Mouse (Mus musculus): ENCODE measurements around the gene Umod. TPM values are rescaled to one million over a fixed set of nuclear protein-coding genes. Genes with fewer than 3 reads are reported as not detected.

Gene Umod
- polyA plus RNA-seq, 1 experiment from 2014 or later: not detected

DNA sequence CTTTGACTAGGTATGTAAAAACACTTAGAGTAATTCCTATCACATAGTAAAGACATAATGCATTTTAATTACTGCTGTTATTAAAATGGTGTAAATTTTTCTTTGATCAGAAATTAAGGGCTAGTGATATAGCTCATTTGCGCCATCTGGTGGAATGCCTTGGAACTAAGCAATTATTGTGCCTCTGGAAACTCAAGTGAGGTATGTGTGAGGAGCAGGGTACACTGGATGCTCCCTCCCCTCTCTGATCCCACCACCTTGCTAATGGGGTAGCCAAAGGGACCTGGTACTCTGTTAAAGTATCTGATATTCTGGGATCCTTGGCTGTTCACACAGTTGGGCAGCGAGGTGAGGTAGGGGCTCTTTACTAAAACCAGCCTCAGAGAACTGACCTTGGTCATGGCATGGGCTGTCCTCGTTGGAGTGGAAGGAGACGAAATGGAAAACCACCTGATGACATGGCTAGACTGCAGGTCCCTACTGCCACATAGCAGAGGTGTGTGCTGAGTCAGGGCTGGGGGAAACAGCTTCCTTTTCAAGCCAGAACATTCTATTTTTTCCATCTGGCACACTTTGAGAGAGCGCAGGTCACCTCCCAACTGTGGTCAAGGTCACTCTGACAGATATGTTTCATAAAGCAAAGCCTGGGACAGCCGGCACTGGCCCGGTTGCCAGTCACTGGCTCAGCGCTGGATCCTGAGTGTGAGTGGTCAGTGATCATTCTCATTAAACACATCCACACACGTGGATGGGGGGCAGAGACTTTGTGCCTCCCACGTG lies 36.6 kb upstream of the Umod start:
- Histone ChIP-seq H3K36me3 (replicated peaks) (no peaks in the 10 kb centered on the region), H3K4me3 (replicated peaks) (no peak overlapping the region), H3K4me2 (no peak overlapping the region), H3K27ac (replicated peaks) (no peak overlapping the region), H3K27me3 (no peaks in the 10 kb centered on the region), H3K9me3 (replicated peaks) (no peaks in the 10 kb centered on the region), H3K9ac (no peak overlapping the region), H3K4me1 (replicated peaks) (no peaks in the 10 kb centered on the region)
- no peak for ATAC-seq (ENCODE audit: insufficient read depth)
- WGBS (ENCODE audit: insufficient replicate concordance): 48% methylated on average over 10 of the region's 10 CpGs

DNA sequence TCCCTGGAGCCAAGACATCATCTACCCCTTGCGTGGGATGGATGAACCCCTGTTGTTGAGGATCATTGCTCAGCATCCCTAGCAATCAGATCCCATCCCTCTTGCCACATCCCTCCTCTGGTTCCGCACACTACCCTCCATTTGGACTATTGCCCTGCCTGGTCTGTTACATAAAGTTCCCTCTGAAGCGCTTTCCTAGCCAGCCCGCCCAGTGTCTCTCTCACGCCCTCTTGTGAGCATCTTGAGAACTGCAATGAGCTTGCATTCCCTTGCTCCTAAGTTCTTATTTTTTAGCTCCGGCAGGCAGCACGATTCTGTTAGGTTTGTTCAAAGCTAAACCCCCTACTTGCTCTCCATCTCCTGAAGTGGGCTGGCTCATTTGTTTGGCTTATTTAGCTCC lies 34.0 kb upstream of the Umod start:
- Histone ChIP-seq H3K9ac (no peak overlapping the region), H3K27ac (replicated peaks) (no peak overlapping the region), H3K36me3 (replicated peaks) (no peaks in the 10 kb centered on the region), H3K4me3 (replicated peaks) (no peak overlapping the region), H3K4me2 (no peak overlapping the region), H3K4me1 (replicated peaks) (no peaks in the 10 kb centered on the region), H3K9me3 (replicated peaks) (no peaks in the 10 kb centered on the region), H3K27me3 (no peaks in the 10 kb centered on the region)
- no peak for ATAC-seq (ENCODE audit: insufficient read depth)
- 26% methylated on average over 7 of the region's 7 CpGs for WGBS (ENCODE audit: insufficient replicate concordance)

DNA sequence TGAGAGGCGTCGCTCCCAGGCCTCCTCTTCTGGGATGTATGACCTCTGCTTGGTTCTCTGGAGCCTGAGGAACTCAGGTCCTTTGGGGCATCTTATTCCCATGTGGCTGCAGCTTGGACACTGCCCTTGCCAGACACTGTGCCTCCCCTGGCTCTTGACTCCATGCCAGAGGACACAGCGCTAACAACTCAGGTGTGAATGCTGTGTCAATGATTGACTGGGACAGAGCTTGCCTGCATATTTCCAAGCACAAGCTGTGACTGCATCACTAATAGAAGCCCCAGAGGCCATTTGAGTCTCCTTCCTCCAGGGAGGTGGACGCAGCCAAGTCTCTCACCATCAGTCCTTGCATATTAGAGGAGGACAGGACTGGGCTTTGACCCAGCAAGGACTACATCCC lies 32.1 kb upstream of the Umod start:
- Histone ChIP-seq H3K4me1 (replicated peaks) (no peaks in the 10 kb centered on the region), H3K4me3 (replicated peaks) (no peak overlapping the region), H3K4me2 (no peak overlapping the region), H3K9me3 (replicated peaks) (no peaks in the 10 kb centered on the region), H3K27ac (replicated peaks) (no peak overlapping the region), H3K27me3 (no peaks in the 10 kb centered on the region), H3K9ac (no peak overlapping the region), H3K36me3 (replicated peaks) (no peaks in the 10 kb centered on the region)
- ATAC-seq (ENCODE audit: insufficient read depth): no peak
- 69% methylated on average over 4 of the region's 4 CpGs for WGBS (ENCODE audit: insufficient replicate concordance)

DNA sequence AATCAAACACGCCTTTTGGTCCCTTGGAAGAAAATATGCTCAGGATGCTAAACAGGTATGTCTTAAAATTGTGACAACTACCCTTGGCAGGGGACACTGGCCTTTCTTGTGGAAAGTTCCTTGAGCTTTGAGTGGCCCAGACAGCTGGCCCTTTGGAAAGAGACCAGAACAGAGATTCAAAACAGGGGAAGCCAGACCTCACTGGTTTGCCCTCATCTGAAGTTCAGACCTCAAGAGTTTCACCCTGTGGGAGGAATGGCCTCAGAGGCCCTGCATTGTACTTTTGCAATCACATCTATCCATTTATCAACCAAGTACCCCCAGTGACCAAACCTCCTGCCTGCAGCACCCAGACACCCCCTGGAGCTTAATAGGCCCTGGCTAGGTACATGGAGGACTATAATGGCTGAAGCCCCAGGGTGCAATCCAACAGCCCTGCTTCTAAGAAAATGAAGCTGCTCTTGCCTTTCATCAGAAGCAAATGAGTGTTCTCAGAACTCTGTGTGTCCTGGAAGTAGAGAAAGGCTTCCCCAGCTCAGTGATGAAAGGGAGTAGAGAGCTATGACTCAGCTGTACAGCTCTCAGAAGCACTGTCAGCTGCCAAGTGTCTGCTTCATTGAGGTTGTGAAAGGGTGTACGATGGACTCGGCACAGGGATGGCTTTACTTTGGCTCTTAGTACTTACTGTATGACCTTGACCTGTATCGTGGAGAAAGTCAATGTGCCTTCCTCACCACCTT lies 11.1 kb upstream of the Umod start:
- Histone ChIP-seq H3K4me1 (replicated peaks) (no peaks in the 10 kb centered on the region), H3K4me3 (replicated peaks) (no peak overlapping the region), H3K36me3 (replicated peaks) (no peaks in the 10 kb centered on the region), H3K9me3 (replicated peaks) (no peaks in the 10 kb centered on the region), H3K4me2 (no peak overlapping the region), H3K9ac (no peak overlapping the region), H3K27ac (replicated peaks) (no peak overlapping the region), H3K27me3 (no peaks in the 10 kb centered on the region)
- no peak for ATAC-seq (ENCODE audit: insufficient read depth)
- WGBS (ENCODE audit: insufficient replicate concordance): 60% methylated on average over 4 of the region's 4 CpGs

DNA sequence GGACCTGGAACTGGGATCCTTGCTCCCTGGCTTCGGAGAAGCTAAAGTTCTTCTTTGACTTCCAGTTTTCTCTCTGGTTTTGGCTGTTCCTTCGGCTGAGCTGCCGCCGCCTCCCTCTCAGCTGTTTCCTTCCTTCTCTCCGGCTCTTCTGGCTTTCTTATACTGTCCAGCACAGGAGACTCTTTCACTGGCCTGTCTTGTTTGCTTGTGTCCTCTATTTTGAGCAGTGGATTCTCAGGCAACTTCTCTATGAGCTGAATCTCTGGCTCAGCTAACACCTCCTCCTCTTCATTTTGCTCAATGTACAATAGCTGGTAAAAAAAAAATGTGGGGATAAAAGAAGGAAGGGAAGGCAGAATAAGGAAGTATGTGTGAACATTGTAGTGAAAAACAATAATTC lies 7.6 kb upstream of the Umod start:
- Histone ChIP-seq H3K4me2 (no peak overlapping the region), H3K4me3 (replicated peaks) (no peak overlapping the region), H3K27me3 (no peaks in the 10 kb centered on the region), H3K4me1 (replicated peaks) (no peaks in the 10 kb centered on the region), H3K9ac (no peak overlapping the region), H3K36me3 (replicated peaks) (no peaks in the 10 kb centered on the region), H3K27ac (replicated peaks) (no peak overlapping the region), H3K9me3 (replicated peaks) (no peaks in the 10 kb centered on the region)
- no peak for ATAC-seq (ENCODE audit: insufficient read depth)
- WGBS (ENCODE audit: insufficient replicate concordance): 37% methylated on average over 5 of the region's 5 CpGs

DNA sequence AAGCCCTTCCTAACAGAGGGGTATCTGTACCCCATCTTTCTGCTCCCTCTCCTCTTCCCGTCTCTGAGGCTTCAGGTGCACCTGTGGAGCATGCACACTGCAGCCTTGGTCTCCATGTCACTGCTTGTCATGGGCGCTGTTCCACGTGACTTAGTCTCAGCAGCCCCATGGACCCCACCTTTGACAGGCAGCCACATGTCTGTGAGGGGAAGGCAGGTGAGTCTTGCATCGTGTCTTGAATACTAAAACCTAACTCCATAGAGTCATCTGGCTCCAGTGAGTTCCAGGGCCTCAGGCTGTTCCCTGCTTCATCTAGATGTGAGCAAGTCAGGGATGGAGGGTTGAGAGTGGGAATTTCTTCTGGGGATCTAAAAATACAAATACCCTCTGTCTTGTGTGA lies 5.1 kb upstream of the Umod start:
- Histone ChIP-seq H3K4me1 (replicated peaks) (no peaks in the 10 kb centered on the region), H3K36me3 (replicated peaks) (no peaks in the 10 kb centered on the region), H3K27me3 (no peaks in the 10 kb centered on the region), H3K27ac (replicated peaks) (no peak overlapping the region), H3K9me3 (replicated peaks) (no peaks in the 10 kb centered on the region), H3K4me3 (replicated peaks) (no peak overlapping the region), H3K4me2 (no peak overlapping the region), H3K9ac (no peak overlapping the region)
- WGBS (ENCODE audit: insufficient replicate concordance): 58% methylated on average over 4 of the region's 4 CpGs
- ATAC-seq (ENCODE audit: insufficient read depth): no peak

DNA sequence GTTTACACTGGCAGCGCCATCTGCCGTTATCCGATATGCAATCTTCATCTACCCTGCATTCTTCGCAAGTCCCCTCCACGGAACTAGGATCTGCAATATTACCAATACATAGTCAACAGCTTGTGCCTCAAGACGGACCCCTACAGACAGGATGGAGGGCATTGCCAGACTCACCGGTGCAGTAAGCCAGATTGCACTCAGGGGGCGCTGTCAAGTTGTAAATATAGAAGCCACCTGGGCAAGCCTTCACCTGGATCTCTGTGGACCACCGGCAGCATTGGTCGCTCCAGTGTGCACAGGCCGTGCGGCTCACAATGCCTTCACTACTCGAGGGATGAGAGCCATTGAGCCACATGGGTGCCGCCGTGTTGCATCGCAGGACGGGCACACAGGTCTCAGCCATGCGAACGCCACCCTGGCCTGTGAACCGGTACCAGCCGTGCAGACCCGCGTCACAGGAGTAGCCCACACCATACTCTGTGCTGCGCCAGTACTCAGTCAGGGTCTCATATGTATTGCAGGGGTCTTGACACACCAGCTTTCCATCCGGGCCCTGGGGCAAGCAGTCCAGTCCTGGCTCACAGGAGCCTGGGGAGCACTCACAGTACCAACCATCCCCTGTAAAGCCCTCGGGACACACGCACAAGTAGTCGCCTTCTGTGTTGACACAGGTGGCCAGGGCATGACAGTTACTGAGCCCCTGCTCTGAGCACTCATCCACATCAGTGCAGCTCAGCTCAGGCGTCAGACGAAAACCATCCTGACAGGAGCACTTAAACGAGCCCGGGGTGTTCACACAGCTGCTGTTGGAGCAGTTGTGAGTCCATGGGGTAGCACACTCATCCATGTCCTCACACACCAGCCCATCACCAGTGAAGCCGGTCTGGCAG lies 2.3 kb downstream of the Umod start:
- 64% methylated on average over 33 of the region's 33 CpGs for WGBS (ENCODE audit: insufficient replicate concordance)
- no peak for ATAC-seq (ENCODE audit: insufficient read depth)

DNA sequence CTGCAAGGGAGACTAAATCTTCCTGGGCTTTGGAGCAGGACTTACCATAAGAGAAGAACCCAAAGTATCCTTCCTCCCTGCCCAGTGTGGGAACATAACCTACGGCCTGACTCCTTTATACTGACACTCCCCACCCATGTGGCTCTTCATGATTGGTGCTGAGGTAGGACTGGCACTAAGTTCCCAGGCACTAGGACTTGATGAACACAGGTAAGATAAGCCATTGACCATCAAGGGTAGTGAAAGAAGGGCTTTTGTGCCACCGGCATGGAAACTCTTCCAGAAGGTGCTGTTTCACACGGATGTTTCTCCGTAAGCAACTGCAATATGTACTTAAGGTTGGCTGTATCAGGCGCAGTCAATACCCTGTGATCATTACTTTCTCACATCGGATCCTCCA lies 19.9 kb downstream of the Umod start, which contains the start of gene Gp2:
Gene Gp2, minus strand, starts transcription at position 101 of the 400 bp plus-strand sequence.
- no peak within 1 kb of the TSS for H3K9ac ChIP-seq
- no peak for ATAC-seq (ENCODE audit: insufficient read depth)
- WGBS (ENCODE audit: insufficient replicate concordance): 64% methylated on average over 6 of the region's 6 CpGs

More for the DNA sequence above, 2.3 kb downstream of the Umod start:
- H3K36me3 ChIP-seq (replicated peaks): no peaks in the 10 kb centered on the region
- no peaks in the 10 kb centered on the region for H3K9me3 ChIP-seq (replicated peaks)
- no peak overlapping the region for H3K4me2 ChIP-seq
- no peak overlapping the region for H3K27ac ChIP-seq (replicated peaks)
- H3K4me1 ChIP-seq (replicated peaks): no peaks in the 10 kb centered on the region
- no peaks in the 10 kb centered on the region for H3K27me3 ChIP-seq
- no peak overlapping the region for H3K4me3 ChIP-seq (replicated peaks)
- H3K9ac ChIP-seq: no peak overlapping the region

DNA sequence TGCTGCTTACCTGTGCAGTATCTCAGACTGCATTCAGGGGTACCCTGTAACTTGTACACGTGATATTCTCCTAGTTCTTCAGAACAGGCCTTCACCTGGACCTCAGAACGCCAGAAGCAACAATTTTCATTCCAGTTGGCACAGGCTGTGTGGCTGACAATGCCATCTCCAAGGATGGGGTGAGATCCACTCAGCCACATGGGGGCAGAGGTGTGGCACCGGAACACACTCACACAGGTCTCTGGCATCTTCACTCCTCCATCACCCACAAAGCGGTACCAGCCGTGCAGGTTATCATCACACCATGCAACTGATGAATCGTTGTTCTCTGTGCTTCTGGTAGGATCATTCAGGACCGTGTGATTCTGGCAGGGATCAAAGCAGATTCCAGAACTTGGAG lies 24.9 kb downstream of the Umod start:
- WGBS (ENCODE audit: insufficient replicate concordance): 55% methylated on average over 7 of the region's 7 CpGs
- Histone ChIP-seq H3K27me3 (no peaks in the 10 kb centered on the region), H3K36me3 (replicated peaks) (no peaks in the 10 kb centered on the region), H3K4me3 (replicated peaks) (no peak overlapping the region), H3K27ac (replicated peaks) (no peak overlapping the region), H3K4me2 (no peak overlapping the region), H3K9me3 (replicated peaks) (no peaks in the 10 kb centered on the region), H3K4me1 (replicated peaks) (no peaks in the 10 kb centered on the region), H3K9ac (no peak overlapping the region)
- ATAC-seq (ENCODE audit: insufficient read depth): no peak

More for the DNA sequence above, 19.9 kb downstream of the Umod start, which contains the start of gene Gp2:
- Histone ChIP-seq H3K27ac (replicated peaks) (no peak within 1 kb of the TSS), H3K27me3 (no peaks in the 10 kb centered on the region), H3K4me3 (replicated peaks) (no peak within 1 kb of the TSS), H3K9me3 (replicated peaks) (no peaks in the 10 kb centered on the region), H3K36me3 (replicated peaks) (no peaks in the 10 kb centered on the region), H3K4me1 (replicated peaks) (no peaks in the 10 kb centered on the region), H3K4me2 (no peak within 1 kb of the TSS)

DNA sequence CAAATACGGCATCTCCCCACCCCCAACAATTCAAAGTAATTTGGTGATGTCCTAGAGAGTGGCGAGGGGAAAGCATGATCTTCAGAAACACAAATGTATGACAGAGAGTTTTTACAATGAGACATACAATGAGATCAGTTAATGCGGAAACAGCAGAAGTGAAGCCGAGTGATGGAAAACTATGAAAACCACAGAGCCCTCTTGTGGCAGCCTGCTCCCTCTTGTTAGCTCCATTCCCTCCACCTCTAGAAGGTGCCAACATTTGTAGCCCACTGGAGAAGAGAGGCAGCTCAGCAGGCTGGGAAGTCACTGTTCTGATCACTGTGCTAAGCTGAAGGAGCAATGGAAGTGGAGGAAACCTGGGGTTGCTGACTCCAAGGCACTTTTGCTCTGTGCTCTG lies 35.2 kb downstream of the Umod start:
- Histone ChIP-seq H3K4me3 (replicated peaks) (no peak overlapping the region), H3K27me3 (no peaks in the 10 kb centered on the region), H3K9me3 (replicated peaks) (no peaks in the 10 kb centered on the region), H3K4me1 (replicated peaks) (no peaks in the 10 kb centered on the region), H3K36me3 (replicated peaks) (no peaks in the 10 kb centered on the region), H3K9ac (no peak overlapping the region), H3K4me2 (no peak overlapping the region), H3K27ac (replicated peaks) (no peak overlapping the region)
- 36% methylated on average over 4 of the region's 4 CpGs for WGBS (ENCODE audit: insufficient replicate concordance)
- ATAC-seq (ENCODE audit: insufficient read depth): no peak

DNA sequence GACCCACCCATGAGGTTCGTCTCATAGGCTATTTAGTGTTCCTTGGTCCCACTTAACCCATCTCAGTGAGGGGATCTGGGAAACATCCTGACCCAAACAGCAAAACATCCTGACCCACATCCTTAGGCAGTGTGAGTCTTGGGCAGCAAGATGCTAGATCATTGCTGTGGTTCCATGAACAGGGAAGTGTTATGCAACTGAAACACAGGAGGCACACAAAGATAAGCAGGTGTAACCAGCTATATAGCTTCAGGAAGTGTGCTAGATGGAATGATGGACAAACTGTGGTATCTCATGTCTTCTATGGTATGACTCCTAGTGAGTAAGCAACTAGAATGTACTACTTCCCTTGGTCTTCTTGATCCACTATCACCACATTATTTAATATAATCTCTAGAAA lies 37.1 kb downstream of the Umod start:
- Histone ChIP-seq H3K4me1 (replicated peaks) (no peaks in the 10 kb centered on the region), H3K27me3 (no peaks in the 10 kb centered on the region), H3K4me3 (replicated peaks) (no peak overlapping the region), H3K9ac (no peak overlapping the region), H3K4me2 (no peak overlapping the region), H3K9me3 (replicated peaks) (no peaks in the 10 kb centered on the region), H3K27ac (replicated peaks) (no peak overlapping the region), H3K36me3 (replicated peaks) (no peaks in the 10 kb centered on the region)
- no peak for ATAC-seq (ENCODE audit: insufficient read depth)
- WGBS (ENCODE audit: insufficient replicate concordance): 31% methylated on average over 1 of the region's 1 CpGs

Data from liver, embryonic 15.5 days (tissue).